Comparison of ENCODE assay signal across 8 mouse cellular contexts in genomic region chr7:113368746-113369619, GRCm38 (mm10). TPM values are rescaled to one million over a fixed set of nuclear protein-coding genes. Genes with fewer than 3 reads are reported as not detected.
A peak's percentile ranks its signal among the peaks of the same experiment; 100 is the strongest.
DNase-seq lines count a peak whose midpoint lies in the region; ATAC-seq and TF ChIP-seq lines count a peak whose summit lies in the region.

Gene Btbd10, minus strand, starts transcription at chr7:113369392.

- H3K36me3 ChIP-seq in ES-E14 (ENCODE audit: control insufficient read depth, insufficient read depth, low read length, poor library complexity, severe bottlenecking), result no peaks in the 10 kb centered on the region
- no peaks in the 10 kb centered on the region for H3K36me3 ChIP-seq in forebrain, embryonic 15.5 days

- peaks cover 0 to 3% of the 10 kb centered on the region in 2 experiments; a peak in 1 of 4 replicates for H3K4me1 ChIP-seq in ES-E14 (ENCODE audit: control insufficient read depth in 2 of 2, insufficient read depth in 2 of 2, low read length in 2 of 2, poor library complexity in 1 of 2)
- H3K4me1 ChIP-seq in forebrain, embryonic 15.5 days, result peaks cover 25% of the 10 kb centered on the region
- peaks cover 3% of the 10 kb centered on the region; the same call in 1 of the 2 replicates for H3K4me1 ChIP-seq in lung, adult 2 months (ENCODE audit: control insufficient read depth, insufficient read depth, low read length)

- peak within 1 kb of the TSS; percentile 90 to 91 for H3K4me3 ChIP-seq in ES-E14 (ENCODE audit: insufficient read depth in 1 of 2, low read depth in 1 of 2, low read length in 2 of 2, poor library complexity in 1 of 2, severe bottlenecking in 1 of 2)
- H3K4me3 ChIP-seq in forebrain, embryonic 15.5 days, result peak within 1 kb of the TSS; percentile 97
- H3K4me3 ChIP-seq in lung, adult 2 months (replicated peaks; ENCODE audit: extremely low read depth, low read depth, low read length), result peak within 1 kb of the TSS; percentile 86

- H3K9me3 ChIP-seq in ES-E14 (ENCODE audit: control insufficient read depth, insufficient read depth, low read depth, low read length), result no peaks in the 10 kb centered on the region
- no peaks in the 10 kb centered on the region for H3K9me3 ChIP-seq in forebrain, embryonic 15.5 days

- DNase-seq in ES-E14 (ENCODE audit: low read depth, low spot score), result peak; percentile 98
- peak; percentile 96 for DNase-seq in cerebellum, adult 11-12 months
- peak; percentile 93 for DNase-seq in heart, postnatal 25 days (ENCODE audit: low spot score)
- peak; percentile 93 to 98 for DNase-seq in layer of hippocampus, adult 18-20 months (ENCODE audit: low spot score in 2 of 2)
- DNase-seq in lung, adult 2 months, result peak; percentile 98
- DNase-seq in thymus, adult 18-20 months, result peak; percentile 95 to 97

- no peaks in the 10 kb centered on the region for H3K27me3 ChIP-seq in forebrain, embryonic 15.5 days

- peak within 1 kb of the TSS; percentile 51 for H3K27ac ChIP-seq in ES-E14 (ENCODE audit: insufficient read depth, low read depth, low read length, poor library complexity, severe bottlenecking)
- peak within 1 kb of the TSS; percentile 86 for H3K27ac ChIP-seq in forebrain, embryonic 15.5 days (replicated peaks)

- peak; percentile 80; the same call in 1 of the 2 replicates for TF ChIP-seq POLR2A in lung, adult 2 months (IDR thresholded peaks at IDR 0.05; ENCODE audit: borderline replicate concordance, extremely low read depth, low read depth, low read length)

- ATAC-seq in forebrain, embryonic 15.5 days (replicated peaks), result peak; percentile 100
- peak; percentile 95 for ATAC-seq in neutrophil, adult 5-6 weeks (ENCODE audit: extremely low read depth, insufficient number of reproducible peaks, low FRiP score, poor library complexity, severe bottlenecking)

- in situ Hi-C loops in ES-E14 (cut with MboI; ENCODE audit: low sequenced_read_pairs in 2 of 2, unreplicated experiment in 2 of 2), result no loop called here

- H3K4me2 ChIP-seq in forebrain, embryonic 15.5 days (replicated peaks), result peak within 1 kb of the TSS; percentile 73

- under 1% methylated on average over 64 of the region's 64 CpGs for WGBS in forebrain, embryonic 15.5 days
- under 1% methylated on average over 63 of the region's 64 CpGs for WGBS in lung, adult 2 months

- intact Hi-C loops in heart, postnatal 25 days (cut with DNase I), result no loop called here

- no peak for TF ChIP-seq CTCF in lung, adult 2 months (IDR thresholded peaks at IDR 0.05; ENCODE audit: insufficient read depth, low read length)

- H3K9ac ChIP-seq in ES-E14 (ENCODE audit: insufficient read depth, low read depth, low read length, poor library complexity, severe bottlenecking), result peak within 1 kb of the TSS; percentile 91
- H3K9ac ChIP-seq in forebrain, embryonic 15.5 days (replicated peaks), result peak within 1 kb of the TSS; percentile 97

TF ChIP-seq in ES-E14, 5 proteins besides CTCF, POLR2A, EP300 and RAD21:
- no peak for TF ChIP-seq HCFC1 (IDR thresholded peaks at IDR 0.05; ENCODE audit: borderline replicate concordance, insufficient read depth, low read length)
- TF ChIP-seq ZNF384 (IDR thresholded peaks at IDR 0.05; ENCODE audit: low read depth, low read length), result no peak
- TF ChIP-seq CHD2 (IDR thresholded peaks at IDR 0.05; ENCODE audit: low read depth, low read length), result peak; percentile 99

RNA-seq across cellular contexts. Expression of gene Btbd10, which starts in this region (rescaled TPM):
- total RNA-seq in ES-E14 (2012; rRNA removed), result 24.4 and 38.7 TPM in 2 replicates
- 68.2 and 69.6 TPM in 2 replicates for polyA plus RNA-seq in forebrain, embryonic 15.5 days (2015; fragmentation: Nextera tagmentation; extraction: Ambion mirVana)
- 10 to 100 TPM in 1 of 2 experiments, 1 to 10 TPM in 1; 9.1 to 11.0 TPM for total RNA-seq in heart, postnatal 25 days (2021)
- total RNA-seq in layer of hippocampus, adult 18-20 months (2021), result 10 to 100 TPM; 60.5 to 62.9 TPM
- 10.4 and 11.7 TPM in 2 replicates for polyA plus RNA-seq in lung, adult 2 months (2012; rRNA removed)
- 73.9 and 74.3 TPM in 2 replicates for total RNA-seq in neutrophil, adult 5-6 weeks (2017)

Comparison
In these comparisons a context has a peak if more than half of its experiments do, and no peak if none do; other contexts are left out.
1. Peak in every context shown above with its lines: DNase-seq, ATAC-seq, H3K4me3 ChIP-seq and H3K27ac ChIP-seq.